In the genomic region with DNA sequence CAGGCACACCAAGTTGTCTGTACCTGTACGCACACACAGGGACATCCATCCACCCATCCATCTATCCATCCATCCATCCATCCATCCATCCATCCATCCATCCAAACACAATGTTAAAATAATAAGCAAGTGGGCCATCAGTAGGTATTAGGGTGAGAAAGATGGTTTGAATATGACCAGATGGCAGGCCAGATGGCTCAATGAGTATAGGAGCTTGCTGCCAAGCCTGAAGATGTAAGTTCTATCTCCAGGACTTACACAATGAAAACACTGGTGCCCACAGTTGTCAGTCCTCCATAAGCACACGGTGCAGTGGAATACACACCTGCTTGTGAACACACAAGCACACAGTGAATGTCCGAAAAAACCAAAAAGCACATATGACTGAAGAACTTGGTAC, we compare ENCODE assay signal across 20 mouse cellular contexts.
DNase-seq lines count a peak whose midpoint lies in the region; ATAC-seq lines count a peak whose summit lies in the region.
"Had no signal": no experiment of that assay in that cellular context is flagged by ENCODE, and none has a peak within 500 bp of the region (broad histone marks: within the 10 kb centered on the region; RNA-seq: fewer than 3 reads in every experiment).

No protein-coding gene starts in this region.

- no peak; the same call in 1 of the 2 replicates for ATAC-seq in cerebellum, adult (ENCODE audit: insufficient number of reproducible peaks, low FRiP score, low TSS enrichment)
- ATAC-seq: CD4-positive, CD25-positive, alpha-beta regulatory T cell, adult 4 months; forebrain, embryonic 15.5 days; intestine, postnatal 0 days had no signal

- H3K4me3 ChIP-seq in limb, embryonic 10.5 days: no peak overlapping the region
- H3K4me3 ChIP-seq: embryonic facial prominence, embryonic 10.5 days; forebrain, embryonic 15.5 days; heart, embryonic 12.5 days; hindbrain, embryonic 10.5 days; hindbrain, embryonic 15.5 days had no signal

- peak; percentile 50 for DNase-seq in cerebellum, adult 11 months
- DNase-seq in cerebellum, adult 18-20 months: peak; percentile 77 to 78
- peak; percentile 71 for DNase-seq in cerebellum, adult 9-11 months
- DNase-seq in cerebellum, postnatal 36 days: peak; percentile 65 to 72
- DNase-seq in limb, embryonic 10.5 days (ENCODE audit: low spot score): no peak
- DNase-seq in adrenal gland, postnatal 4 days (ENCODE audit: low spot score in 2 of 2): no peak
- DNase-seq: adrenal gland, adult 8-10 months; adrenal gland, postnatal 36 days; B cell, adult 2 months; gastrocnemius, postnatal 10 days; kidney, adult 8-10 months had no signal

- peaks cover 15% of the 10 kb centered on the region for H3K36me3 ChIP-seq in limb, embryonic 10.5 days
- H3K36me3 ChIP-seq: forebrain, embryonic 15.5 days; heart, embryonic 12.5 days; hindbrain, embryonic 15.5 days had no signal

- H3K27ac ChIP-seq in limb, embryonic 10.5 days: no peak overlapping the region
- H3K27ac ChIP-seq: embryonic facial prominence, embryonic 10.5 days; forebrain, embryonic 15.5 days; hindbrain, embryonic 10.5 days; hindbrain, embryonic 15.5 days had no signal

- peaks cover 27% of the 10 kb centered on the region for H3K4me1 ChIP-seq in limb, embryonic 10.5 days
- H3K4me1 ChIP-seq: heart, embryonic 12.5 days; hindbrain, embryonic 15.5 days had no signal

- no peaks in the 10 kb centered on the region for H3K9me3 ChIP-seq in limb, embryonic 10.5 days (replicated peaks)
- H3K9me3 ChIP-seq: embryonic facial prominence, embryonic 10.5 days; forebrain, embryonic 15.5 days; G1E; heart, embryonic 12.5 days; hindbrain, embryonic 10.5 days; hindbrain, embryonic 15.5 days had no signal

- WGBS in limb, embryonic 10.5 days: 94% methylated on average over 3 of the region's 3 CpGs

- no peaks in the 10 kb centered on the region for H3K27me3 ChIP-seq in limb, embryonic 10.5 days (ENCODE audit: low read depth, poor library complexity, severe bottlenecking)
- H3K27me3 ChIP-seq: forebrain, embryonic 15.5 days; heart, embryonic 12.5 days; hindbrain, embryonic 15.5 days had no signal

Comparison
In these comparisons a context has a peak if more than half of its experiments do, and no peak if none do; other contexts are left out.
1. DNase-seq: peak in cerebellum, adult 11 months (single experiment), cerebellum, adult 18-20 months (2 of 2), cerebellum, adult 9-11 months (single experiment) and cerebellum, postnatal 36 days (2 of 2); none in limb, embryonic 10.5 days (single experiment) and adrenal gland, postnatal 4 days (0 of 2).